Mouse (Mus musculus): ENCODE data around the gene Oprm1. TPM values are rescaled to one million over a fixed set of nuclear protein-coding genes. Genes with fewer than 3 reads are reported as not detected.

Gene Oprm1
- total and polyA plus RNA-seq, 3 experiments, result 0.05 TPM; not detected in 2

- Histone ChIP-seq H3K4me1 (ENCODE audit: insufficient read depth, low read depth, low read length) (no peaks in the 10 kb centered on the region), H3K36me3 (replicated peaks) (no peaks in the 10 kb centered on the region), H3K9me3 (replicated peaks) (no peaks in the 10 kb centered on the region), H3K27me3 (ENCODE audit: insufficient read depth, low read length) (no peaks in the 10 kb centered on the region), H3K4me3 (ENCODE audit: low read depth, low read length) (no peak overlapping the region)
- TF ChIP-seq GATA2 (IDR thresholded peaks at IDR 0.05; ENCODE audit: borderline replicate concordance, low read depth, low read length), result no peak
- no peak for TF ChIP-seq CTCF (IDR thresholded peaks at IDR 0.05; ENCODE audit: low read depth, low read length)
- TF ChIP-seq POLR2AphosphoS5 (IDR thresholded peaks at IDR 0.05; ENCODE audit: insufficient replicate concordance, low read depth, low read length), result no peak
- no peak for TF ChIP-seq TAL1 (conservative IDR thresholded peaks at IDR 0.05; ENCODE audit: low read depth, low read length)
- no peak for TF ChIP-seq GATA1 (IDR thresholded peaks at IDR 0.05; ENCODE audit: borderline replicate concordance, low read length)
- DNase-seq (ENCODE audit: low spot score) (no peak), ATAC-seq (ENCODE audit: extremely low read depth, insufficient number of reproducible peaks, low FRiP score, poor library complexity, severe bottlenecking) (no peak)
These were observed 315.9 kb downstream of the Oprm1 start for GRCm38 (mm10) chr10:7074231-7074630.

GRCm38 (mm10) chr10:7075661-7076060, 317.4 kb downstream of the Oprm1 start:
- DNase-seq (ENCODE audit: low spot score), result no peak
- Histone ChIP-seq H3K4me3 (ENCODE audit: low read depth, low read length) (no peak overlapping the region), H3K4me1 (ENCODE audit: insufficient read depth, low read depth, low read length) (no peaks in the 10 kb centered on the region), H3K27me3 (ENCODE audit: insufficient read depth, low read length) (no peaks in the 10 kb centered on the region), H3K9me3 (replicated peaks) (no peaks in the 10 kb centered on the region), H3K36me3 (replicated peaks) (no peaks in the 10 kb centered on the region)
- ATAC-seq (ENCODE audit: extremely low read depth, insufficient number of reproducible peaks, low FRiP score, poor library complexity, severe bottlenecking), result no peak
- TF ChIP-seq GATA2 (IDR thresholded peaks at IDR 0.05; ENCODE audit: borderline replicate concordance, low read depth, low read length), result no peak
- no peak for TF ChIP-seq TAL1 (conservative IDR thresholded peaks at IDR 0.05; ENCODE audit: low read depth, low read length)
- TF ChIP-seq POLR2AphosphoS5 (IDR thresholded peaks at IDR 0.05; ENCODE audit: insufficient replicate concordance, low read depth, low read length), result no peak
- TF ChIP-seq GATA1 (IDR thresholded peaks at IDR 0.05; ENCODE audit: borderline replicate concordance, low read length), result no peak
- TF ChIP-seq CTCF (IDR thresholded peaks at IDR 0.05; ENCODE audit: low read depth, low read length), result no peak

GRCm38 (mm10) chr10:7076201-7076600, 317.9 kb downstream of the Oprm1 start:
- no peak for DNase-seq (ENCODE audit: low spot score)
- H3K36me3 ChIP-seq (replicated peaks), result no peaks in the 10 kb centered on the region
- no peak for TF ChIP-seq POLR2AphosphoS5 (IDR thresholded peaks at IDR 0.05; ENCODE audit: insufficient replicate concordance, low read depth, low read length)
- TF ChIP-seq TAL1 (conservative IDR thresholded peaks at IDR 0.05; ENCODE audit: low read depth, low read length), result no peak
- no peak for TF ChIP-seq GATA1 (IDR thresholded peaks at IDR 0.05; ENCODE audit: borderline replicate concordance, low read length)
- TF ChIP-seq GATA2 (IDR thresholded peaks at IDR 0.05; ENCODE audit: borderline replicate concordance, low read depth, low read length), result no peak
- TF ChIP-seq CTCF (IDR thresholded peaks at IDR 0.05; ENCODE audit: low read depth, low read length), result no peak

GRCm38 (mm10) chr10:7076662-7077211, 318.4 kb downstream of the Oprm1 start:
- H3K9me3 ChIP-seq (replicated peaks), result no peaks in the 10 kb centered on the region
- DNase-seq (ENCODE audit: low spot score) (no peak), ATAC-seq (ENCODE audit: extremely low read depth, insufficient number of reproducible peaks, low FRiP score, poor library complexity, severe bottlenecking) (no peak)
- TF ChIP-seq TAL1 (conservative IDR thresholded peaks at IDR 0.05; ENCODE audit: low read depth, low read length) (no peak), CTCF (IDR thresholded peaks at IDR 0.05; ENCODE audit: low read depth, low read length) (no peak), GATA2 (IDR thresholded peaks at IDR 0.05; ENCODE audit: borderline replicate concordance, low read depth, low read length) (no peak), POLR2AphosphoS5 (IDR thresholded peaks at IDR 0.05; ENCODE audit: insufficient replicate concordance, low read depth, low read length) (no peak), GATA1 (IDR thresholded peaks at IDR 0.05; ENCODE audit: borderline replicate concordance, low read length) (no peak)
- H3K36me3 ChIP-seq (replicated peaks), result no peaks in the 10 kb centered on the region
- H3K4me1 ChIP-seq (ENCODE audit: insufficient read depth, low read depth, low read length), result no peaks in the 10 kb centered on the region
- no peaks in the 10 kb centered on the region for H3K27me3 ChIP-seq (ENCODE audit: insufficient read depth, low read length)
- H3K4me3 ChIP-seq (ENCODE audit: low read depth, low read length), result no peak overlapping the region

More at GRCm38 (mm10) chr10:7076201-7076600, 317.9 kb downstream of the Oprm1 start:
- no peaks in the 10 kb centered on the region for H3K9me3 ChIP-seq (replicated peaks)
- H3K4me3 ChIP-seq (ENCODE audit: low read depth, low read length), result no peak overlapping the region
- no peaks in the 10 kb centered on the region for H3K27me3 ChIP-seq (ENCODE audit: insufficient read depth, low read length)
- no peak for ATAC-seq (ENCODE audit: extremely low read depth, insufficient number of reproducible peaks, low FRiP score, poor library complexity, severe bottlenecking)
- H3K4me1 ChIP-seq (ENCODE audit: insufficient read depth, low read depth, low read length), result no peaks in the 10 kb centered on the region

- H3K27me3 ChIP-seq (ENCODE audit: insufficient read depth, low read length), result no peaks in the 10 kb centered on the region
- H3K9me3 ChIP-seq (replicated peaks), result no peaks in the 10 kb centered on the region
- no peak overlapping the region for H3K4me3 ChIP-seq (ENCODE audit: low read depth, low read length)
- DNase-seq (ENCODE audit: low spot score), result no peak
- no peaks in the 10 kb centered on the region for H3K36me3 ChIP-seq (replicated peaks)
- ATAC-seq (ENCODE audit: extremely low read depth, insufficient number of reproducible peaks, low FRiP score, poor library complexity, severe bottlenecking), result no peak
- no peak for TF ChIP-seq GATA1 (IDR thresholded peaks at IDR 0.05; ENCODE audit: borderline replicate concordance, low read length)
- no peak for TF ChIP-seq TAL1 (conservative IDR thresholded peaks at IDR 0.05; ENCODE audit: low read depth, low read length)
- no peak for TF ChIP-seq GATA2 (IDR thresholded peaks at IDR 0.05; ENCODE audit: borderline replicate concordance, low read depth, low read length)
- H3K4me1 ChIP-seq (ENCODE audit: insufficient read depth, low read depth, low read length), result no peaks in the 10 kb centered on the region
These were observed 319.1 kb downstream of the Oprm1 start for GRCm38 (mm10) chr10:7077389-7077808.

- ATAC-seq (ENCODE audit: extremely low read depth, insufficient number of reproducible peaks, low FRiP score, poor library complexity, severe bottlenecking) (no peak), DNase-seq (ENCODE audit: low spot score) (no peak)
- Histone ChIP-seq H3K27me3 (ENCODE audit: insufficient read depth, low read length) (no peaks in the 10 kb centered on the region), H3K36me3 (replicated peaks) (no peaks in the 10 kb centered on the region), H3K4me3 (ENCODE audit: low read depth, low read length) (no peak overlapping the region), H3K9me3 (replicated peaks) (no peaks in the 10 kb centered on the region), H3K4me1 (ENCODE audit: insufficient read depth, low read depth, low read length) (no peaks in the 10 kb centered on the region)
- no peak for TF ChIP-seq POLR2AphosphoS5 (IDR thresholded peaks at IDR 0.05; ENCODE audit: insufficient replicate concordance, low read depth, low read length)
- no peak for TF ChIP-seq GATA1 (IDR thresholded peaks at IDR 0.05; ENCODE audit: borderline replicate concordance, low read length)
- no peak for TF ChIP-seq GATA2 (IDR thresholded peaks at IDR 0.05; ENCODE audit: borderline replicate concordance, low read depth, low read length)
- TF ChIP-seq TAL1 (conservative IDR thresholded peaks at IDR 0.05; ENCODE audit: low read depth, low read length), result no peak
- no peak for TF ChIP-seq CTCF (IDR thresholded peaks at IDR 0.05; ENCODE audit: low read depth, low read length)
These were observed 319.7 kb downstream of the Oprm1 start for GRCm38 (mm10) chr10:7077971-7078370.

Other genes starting within 250 kb of the Oprm1 start
- gene Gm10945, start 3.3 kb downstream of the Oprm1 start, total RNA-seq (2014; fragmentation: Nextera tagmentation), result not detected in 2 replicates
- not detected in 2 replicates for gene Gm10945, start 3.3 kb downstream of the Oprm1 start, total RNA-seq (2017)
- not detected in 2 replicates for gene Gm10945, start 3.3 kb downstream of the Oprm1 start, polyA plus RNA-seq (2012)

Data from G1E (cell line).